Mouse (Mus musculus) C2C12 (cell line): ENCODE data around the gene Abhd17c.

Source experiments
- CTCF ChIP-seq: IDR thresholded peaks from one replicate; pipeline ENCODE4 v1.5.1; 2011; ENCODE audit not compliant: control insufficient read depth, insufficient read depth, insufficient read length
- MAX ChIP-seq: IDR thresholded peaks from one replicate; pipeline ENCODE4 v1.6.1; 2011; ENCODE audit warnings: mild to moderate bottlenecking, control low read depth

GRCm38 (mm10) chr7:84117543-84118122 is 34.1 kb downstream of the Abhd17c start:
- TF ChIP-seq CTCF: no peak
- TF ChIP-seq MAX: no peak
